Mouse (Mus musculus): ENCODE measurements around the gene Zbtb17. TPM values are rescaled to one million over a fixed set of nuclear protein-coding genes. Genes with fewer than 3 reads are reported as not detected.
A peak's percentile ranks its signal among the peaks of the same experiment; 100 is the strongest.

The Zbtb17 gene
- total RNA-seq, 2 experiments from 2014 or later = 42.1 to 43.3 TPM

DNA sequence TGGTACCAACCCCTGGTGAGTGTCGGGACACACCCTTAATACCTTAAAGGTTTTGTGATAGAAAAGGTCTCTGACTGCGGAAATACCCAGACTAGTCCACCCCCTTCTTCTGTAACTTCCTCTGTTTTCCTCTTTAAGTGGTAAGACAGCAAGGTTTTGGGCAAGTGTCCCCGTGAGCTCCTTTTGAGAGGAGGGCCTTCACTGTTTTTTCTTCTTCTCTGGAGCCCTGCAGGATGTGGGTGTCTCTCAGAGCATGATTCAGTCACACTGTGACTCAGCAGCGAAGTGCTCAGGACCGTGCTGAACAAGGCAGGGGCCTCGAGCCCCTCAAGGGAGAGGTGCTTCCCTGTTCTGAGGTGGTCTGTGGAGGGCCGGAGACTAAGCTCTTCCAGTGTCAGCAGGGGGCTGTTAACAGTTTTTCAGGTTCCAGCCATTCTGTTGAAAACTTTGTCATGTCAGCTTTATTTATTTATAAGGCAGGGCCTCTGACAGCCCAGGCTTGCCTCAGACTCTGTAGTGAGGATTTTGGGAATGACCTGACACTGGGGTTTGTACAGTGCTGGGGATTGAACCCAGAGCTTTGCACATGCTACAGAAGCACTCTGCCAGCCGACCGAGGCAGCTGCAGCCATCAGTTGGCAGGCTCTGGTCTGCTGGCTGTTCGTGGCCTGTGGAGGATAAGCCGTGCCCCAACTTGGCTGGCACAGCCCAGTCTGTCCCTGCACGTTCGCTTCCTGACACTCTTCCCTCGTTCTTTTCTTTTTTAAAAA, 10.3 kb downstream of the Zbtb17 start:
- intact Hi-C loops (cut with DNase I) = no loop called here
- DNase-seq (ENCODE audit: low spot score in 2 of 2) = peak in 1 of 2 experiments; percentile 83

DNA sequence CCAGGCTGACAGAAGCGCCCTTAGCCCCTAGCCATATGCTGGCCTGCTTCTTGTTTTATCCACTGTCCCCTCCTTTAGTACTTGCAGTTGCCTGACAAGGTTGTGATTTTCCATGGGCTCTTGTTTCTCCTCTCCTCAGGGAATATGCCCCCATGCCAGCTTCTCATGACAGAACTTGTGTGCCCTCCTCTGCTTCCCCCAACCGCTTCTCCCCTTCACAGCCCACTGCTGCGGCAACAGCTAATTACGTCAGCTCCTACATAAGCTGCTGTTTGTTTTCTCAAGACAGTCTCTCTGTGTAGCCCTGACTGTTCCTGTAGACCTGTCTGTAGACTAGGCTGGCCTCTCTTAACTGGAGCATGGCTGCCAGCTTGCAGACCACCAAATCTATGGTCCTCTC, 11.1 kb downstream of the Zbtb17 start:
- intact Hi-C loops (cut with DNase I) = no loop called here
- DNase-seq (ENCODE audit: low spot score in 2 of 2) = peak in 1 of 2 experiments; percentile 50

DNA sequence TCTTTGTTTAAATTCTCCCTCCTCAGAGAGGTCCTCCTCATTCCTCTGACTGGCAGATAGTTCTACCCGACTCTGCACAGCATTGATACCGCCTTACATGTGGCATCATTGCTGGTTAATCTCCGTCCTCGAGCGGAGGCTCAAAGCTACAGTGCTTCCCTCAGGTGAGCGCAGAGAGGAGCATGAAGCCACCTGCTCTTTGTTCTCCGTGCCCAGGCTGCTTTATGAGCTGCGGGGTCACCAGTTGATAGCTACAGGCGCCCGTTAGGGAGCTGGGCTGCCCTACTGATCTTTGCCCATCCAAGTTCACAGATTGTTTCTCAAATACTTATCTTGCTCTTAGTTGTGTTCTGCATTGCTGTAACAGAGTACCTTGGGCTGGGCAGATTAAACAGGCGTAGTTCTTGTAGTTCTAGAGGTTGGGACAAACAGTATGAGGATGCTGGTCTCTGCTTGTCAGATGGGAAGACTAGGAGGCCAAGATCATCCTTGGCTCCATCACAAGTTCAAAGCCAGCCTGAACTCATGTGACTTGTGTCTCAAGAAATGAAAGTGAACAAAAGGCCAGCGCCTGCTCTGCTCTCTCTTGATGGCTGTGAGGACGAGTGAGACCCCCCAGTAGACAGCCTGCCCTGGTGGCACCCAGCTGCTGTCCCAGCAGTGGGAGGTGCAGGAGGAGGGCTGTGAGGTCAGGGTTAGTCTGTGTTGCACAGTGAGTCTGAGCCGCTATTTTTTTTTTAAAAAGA, 11.9 kb downstream of the Zbtb17 start:
- intact Hi-C loops (cut with DNase I) = no loop called here
- DNase-seq (ENCODE audit: low spot score in 2 of 2) = no peak

DNA sequence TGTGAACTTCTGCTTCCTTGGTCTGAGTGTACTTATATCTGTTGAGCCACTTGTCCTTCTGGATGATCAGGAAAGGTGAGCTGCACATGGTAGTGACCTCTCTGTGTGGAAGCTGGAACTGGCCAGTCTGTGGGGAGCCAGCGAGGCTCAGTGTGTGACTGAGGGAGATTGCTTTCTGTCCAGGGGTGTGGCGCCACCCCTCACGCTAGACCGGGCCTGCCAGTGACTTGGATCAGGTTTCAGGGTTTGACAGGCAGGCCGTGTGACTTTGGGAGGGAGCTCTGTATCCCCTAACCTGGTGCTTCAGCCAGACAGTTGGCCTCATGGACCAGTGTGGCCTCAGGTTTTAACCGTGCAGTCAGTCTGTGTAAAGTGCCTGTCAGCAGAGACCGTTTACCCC, 13.8 kb downstream of the Zbtb17 start:
- DNase-seq (ENCODE audit: low spot score in 2 of 2) = no peak
- intact Hi-C loops (cut with DNase I) = no loop called here

DNA sequence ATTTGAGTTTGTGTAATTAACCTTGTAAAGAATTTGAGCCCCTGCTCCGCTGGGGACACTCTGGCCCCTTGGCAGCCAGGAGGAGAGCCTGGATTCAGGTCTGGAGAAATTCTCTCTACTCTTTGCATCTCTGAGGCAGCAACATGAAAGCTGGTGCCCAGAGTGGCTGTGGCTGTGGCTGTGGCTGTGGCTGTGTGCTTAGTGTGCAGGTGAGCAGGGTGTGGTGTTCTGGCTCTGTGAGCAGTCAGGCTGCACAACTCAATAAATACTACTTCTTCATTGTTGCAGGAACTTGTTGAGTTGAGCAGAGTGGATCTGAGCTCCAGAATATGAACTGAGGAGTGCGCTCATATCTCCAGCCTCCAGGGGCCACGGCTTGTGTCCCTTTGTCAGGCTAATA, 14.4 kb downstream of the Zbtb17 start:
- DNase-seq (ENCODE audit: low spot score in 2 of 2) = no peak
- intact Hi-C loops (cut with DNase I) = no loop called here

DNA sequence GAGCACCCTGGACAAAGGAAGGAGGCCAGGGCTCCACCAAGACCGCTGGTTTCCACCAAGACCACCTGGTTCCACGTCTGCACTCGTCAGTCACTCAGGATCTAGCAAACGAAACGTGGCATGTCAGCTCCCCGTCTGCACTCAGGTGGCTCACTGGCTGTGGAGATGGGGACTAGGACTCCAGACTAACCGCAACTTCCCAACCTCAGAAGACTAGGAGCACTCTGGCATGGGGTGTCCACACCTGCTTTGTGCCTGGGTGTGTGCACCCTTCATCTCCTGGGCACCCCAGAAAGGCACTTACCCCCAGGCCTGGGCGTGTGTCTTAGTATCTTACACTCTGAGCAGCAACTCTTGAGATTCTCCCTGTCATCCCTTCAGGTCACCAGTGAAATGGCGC, 15.3 kb downstream of the Zbtb17 start:
- intact Hi-C loops (cut with DNase I) = no loop called here
- no peak for DNase-seq (ENCODE audit: low spot score in 2 of 2)

DNA sequence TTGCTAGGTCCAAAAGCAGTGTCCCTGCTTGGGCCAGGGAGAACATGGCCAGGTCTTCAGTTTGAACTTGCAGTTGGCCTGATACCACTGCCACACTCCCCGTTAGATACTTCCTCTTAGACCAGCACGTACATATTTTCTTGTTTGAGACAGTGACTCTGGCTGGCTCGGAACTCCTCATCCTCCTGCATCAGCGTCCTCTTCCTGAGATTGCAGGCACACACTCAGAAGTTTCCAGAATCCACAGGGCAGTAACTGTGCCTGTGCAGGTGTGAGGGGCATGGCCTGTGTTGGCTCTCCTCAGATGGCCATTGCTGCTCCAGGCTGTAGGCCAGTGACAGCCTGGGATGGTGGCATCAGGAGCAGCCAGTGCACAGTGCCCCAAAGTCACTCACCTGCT, 16.0 kb downstream of the Zbtb17 start:
- intact Hi-C loops (cut with DNase I) = no loop called here
- no peak for DNase-seq (ENCODE audit: low spot score in 2 of 2)

DNA sequence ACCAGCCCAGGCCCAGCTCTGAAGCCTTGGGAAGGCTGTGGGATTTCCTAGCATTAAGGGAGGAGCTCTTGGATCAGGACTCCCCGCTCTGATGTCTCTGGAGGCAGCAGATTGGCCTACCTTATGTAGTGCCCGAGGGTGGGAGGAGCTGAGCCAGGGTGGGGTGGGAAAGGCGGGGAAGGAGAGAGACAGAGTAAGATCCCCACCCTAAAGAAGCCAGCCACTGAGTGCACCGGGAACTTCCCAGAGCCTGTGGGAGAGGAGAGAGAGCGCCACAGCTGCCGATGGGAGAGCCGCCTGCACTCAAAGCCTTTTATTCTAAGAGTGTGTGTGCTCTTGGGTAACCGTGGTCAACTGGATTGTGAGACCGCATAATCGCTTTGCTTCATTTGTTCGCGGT, 16.6 kb downstream of the Zbtb17 start:
- intact Hi-C loops (cut with DNase I) = no loop called here
- no peak for DNase-seq (ENCODE audit: low spot score in 2 of 2)

DNA sequence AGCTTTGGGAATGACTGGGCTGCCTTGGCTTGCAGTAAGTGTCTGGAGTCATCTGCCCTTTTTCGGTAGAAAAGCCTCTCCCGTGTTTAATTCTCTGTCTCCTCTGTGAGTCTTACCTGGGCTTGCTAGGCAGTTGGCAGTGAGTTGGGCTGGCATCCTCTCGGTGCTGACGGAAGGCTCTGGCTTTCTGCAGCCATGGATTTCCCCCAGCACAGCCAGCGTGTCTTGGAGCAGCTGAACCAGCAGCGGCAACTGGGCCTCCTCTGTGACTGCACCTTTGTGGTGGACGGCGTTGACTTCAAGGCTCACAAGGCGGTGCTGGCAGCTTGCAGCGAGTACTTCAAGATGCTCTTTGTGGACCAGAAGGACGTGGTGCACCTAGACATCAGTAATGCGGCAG, 17.1 kb downstream of the Zbtb17 start:
- intact Hi-C loops (cut with DNase I) = no loop called here
- no peak for DNase-seq (ENCODE audit: low spot score in 2 of 2)

DNA sequence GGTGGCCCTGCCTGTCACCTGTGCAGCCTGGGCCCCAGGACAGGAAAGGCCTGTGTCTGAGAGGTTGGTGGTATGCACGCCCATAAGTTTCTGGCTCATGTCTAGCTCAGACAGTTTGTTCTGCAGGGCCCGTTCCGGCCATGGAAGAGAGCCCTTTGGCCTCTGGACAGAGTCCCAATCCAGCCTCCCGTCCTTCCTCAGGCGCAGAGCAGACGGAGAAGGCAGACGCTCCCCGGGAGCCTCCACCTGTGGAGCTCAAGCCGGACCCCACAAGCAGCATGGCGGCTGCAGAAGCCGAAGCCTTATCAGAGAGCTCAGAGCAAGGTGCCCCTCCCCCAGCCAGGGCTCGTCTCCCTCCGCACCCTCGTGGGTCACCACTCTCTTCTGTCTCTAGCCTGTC, 19.0 kb downstream of the Zbtb17 start:
- no peak for DNase-seq (ENCODE audit: low spot score in 2 of 2)
- intact Hi-C loops (cut with DNase I) = no loop called here

DNA sequence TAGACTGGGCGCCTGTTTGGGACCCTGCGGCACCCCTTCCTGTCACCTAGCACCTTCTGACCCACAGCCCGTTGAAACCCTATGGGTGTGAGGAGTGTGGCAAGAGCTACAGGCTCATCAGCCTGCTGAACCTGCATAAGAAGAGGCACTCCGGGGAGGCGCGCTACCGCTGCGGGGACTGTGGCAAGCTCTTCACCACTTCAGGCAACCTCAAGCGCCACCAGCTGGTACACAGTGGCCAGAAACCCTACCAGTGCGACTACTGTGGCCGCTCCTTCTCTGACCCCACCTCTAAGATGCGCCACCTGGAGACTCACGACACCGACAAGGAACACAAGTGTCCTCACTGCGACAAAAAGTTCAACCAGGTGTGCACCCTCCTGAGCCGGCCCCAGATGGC, 20.3 kb downstream of the Zbtb17 start:
- intact Hi-C loops (cut with DNase I) = no loop called here
- no peak for DNase-seq (ENCODE audit: low spot score in 2 of 2)

DNA sequence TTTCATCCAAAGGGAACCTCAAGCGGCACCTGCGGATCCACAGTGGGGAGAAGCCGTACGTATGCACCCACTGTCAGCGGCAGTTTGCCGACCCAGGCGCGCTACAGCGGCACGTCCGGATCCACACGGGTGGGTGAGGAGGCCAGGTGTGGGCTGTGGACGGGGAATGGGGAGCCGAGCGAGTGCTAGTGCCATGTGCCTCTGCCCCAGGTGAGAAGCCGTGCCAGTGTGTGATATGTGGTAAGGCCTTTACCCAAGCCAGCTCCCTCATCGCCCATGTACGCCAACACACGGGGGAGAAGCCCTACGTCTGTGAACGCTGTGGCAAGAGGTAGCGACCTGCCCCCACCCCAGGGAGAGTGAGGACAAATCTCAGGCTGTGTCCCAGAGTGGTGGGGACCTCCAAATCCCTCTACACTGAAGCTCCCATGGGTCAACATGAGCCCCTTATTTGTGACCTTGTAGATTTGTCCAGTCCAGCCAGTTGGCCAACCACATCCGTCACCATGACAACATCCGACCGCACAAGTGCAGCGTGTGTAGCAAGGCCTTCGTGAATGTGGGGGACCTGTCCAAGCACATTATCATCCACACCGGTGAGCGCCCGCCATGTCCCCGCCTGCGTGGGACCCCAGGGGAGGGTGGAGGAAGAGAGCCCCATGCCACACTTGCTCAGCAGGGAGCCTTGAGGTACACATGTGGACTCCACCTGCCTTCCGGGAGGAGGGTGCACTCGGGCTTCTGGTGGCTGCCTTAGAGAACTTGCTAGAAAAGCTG, 21.2 kb downstream of the Zbtb17 start:
- intact Hi-C loops (cut with DNase I) = no loop called here
- no peak for DNase-seq (ENCODE audit: low spot score in 2 of 2)

DNA sequence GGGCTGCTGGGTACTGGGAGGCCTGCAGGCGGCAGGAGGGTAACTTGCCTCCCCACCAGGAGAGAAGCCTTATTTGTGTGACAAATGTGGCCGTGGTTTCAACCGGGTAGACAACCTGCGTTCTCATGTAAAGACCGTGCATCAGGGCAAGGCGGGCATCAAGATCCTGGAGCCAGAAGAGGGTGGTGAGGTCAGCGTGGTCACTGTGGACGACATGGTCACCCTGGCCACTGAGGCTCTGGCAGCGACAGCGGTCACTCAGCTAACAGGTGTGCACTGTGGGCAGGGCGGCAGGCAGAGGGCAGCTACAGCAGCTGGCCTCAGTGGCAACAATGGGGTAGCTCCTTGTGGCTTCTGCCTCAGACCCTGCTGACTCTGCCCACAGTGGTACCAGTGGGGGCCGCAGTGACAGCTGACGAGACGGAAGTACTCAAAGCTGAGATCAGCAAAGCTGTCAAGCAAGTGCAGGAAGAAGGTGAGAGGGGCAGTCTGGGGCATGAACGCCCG, 21.9 kb downstream of the Zbtb17 start:
- no peak for DNase-seq (ENCODE audit: low spot score in 2 of 2)
- intact Hi-C loops (cut with DNase I) = no loop called here

DNA sequence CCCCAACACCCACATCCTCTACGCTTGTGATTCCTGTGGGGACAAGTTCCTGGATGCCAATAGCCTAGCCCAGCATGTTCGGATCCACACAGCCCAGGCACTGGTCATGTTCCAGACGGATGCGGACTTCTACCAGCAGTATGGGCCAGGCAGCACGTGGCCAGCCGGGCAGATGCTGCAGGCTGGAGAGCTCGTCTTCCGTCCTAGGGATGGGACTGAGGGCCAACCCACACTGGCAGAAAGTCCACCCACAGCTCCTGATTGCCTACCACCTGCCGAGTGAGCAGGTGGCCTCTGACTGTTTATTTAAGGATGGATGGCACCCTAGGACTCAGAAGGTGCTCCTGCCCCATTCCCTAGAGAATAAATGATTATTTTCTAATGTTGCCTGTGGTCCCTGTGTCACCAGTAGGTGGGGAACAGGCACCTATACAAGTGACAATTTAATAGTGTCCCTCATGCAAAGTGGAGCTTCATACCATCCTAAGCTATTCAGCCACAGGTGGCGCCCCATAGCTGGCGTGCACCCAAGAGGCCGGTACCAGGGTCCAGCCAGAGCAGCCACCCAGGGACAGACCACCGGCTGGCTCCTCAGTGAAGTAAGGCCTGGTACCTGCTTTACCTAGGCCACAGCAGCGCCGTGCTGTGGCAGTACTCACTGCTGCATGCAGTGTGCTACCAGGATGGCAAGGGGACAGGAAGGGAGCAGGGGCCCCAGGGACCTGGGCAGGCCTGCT, 22.6 kb downstream of the Zbtb17 start:
- intact Hi-C loops (cut with DNase I) = no loop called here
- DNase-seq (ENCODE audit: low spot score in 2 of 2) = no peak

DNA sequence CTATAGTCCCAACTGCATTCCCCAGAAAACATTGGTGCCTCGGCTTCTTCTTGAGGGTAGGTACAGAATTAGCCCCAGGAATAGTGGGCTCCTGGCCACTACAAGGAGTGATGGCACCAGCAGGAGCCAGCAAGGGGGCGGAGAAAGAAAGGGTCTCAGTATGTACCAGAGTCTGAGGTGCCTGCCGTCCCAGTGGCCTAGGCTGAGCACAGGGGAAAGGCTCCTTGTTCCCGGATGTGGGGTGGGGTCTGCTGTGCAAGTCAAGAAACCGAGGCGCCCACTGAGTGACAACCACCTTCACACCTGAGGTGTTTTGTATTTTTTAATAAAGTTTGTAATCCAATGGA, 23.1 kb downstream of the Zbtb17 start:
- intact Hi-C loops (cut with DNase I) = no loop called here
- DNase-seq (ENCODE audit: low spot score in 2 of 2) = no peak

DNA sequence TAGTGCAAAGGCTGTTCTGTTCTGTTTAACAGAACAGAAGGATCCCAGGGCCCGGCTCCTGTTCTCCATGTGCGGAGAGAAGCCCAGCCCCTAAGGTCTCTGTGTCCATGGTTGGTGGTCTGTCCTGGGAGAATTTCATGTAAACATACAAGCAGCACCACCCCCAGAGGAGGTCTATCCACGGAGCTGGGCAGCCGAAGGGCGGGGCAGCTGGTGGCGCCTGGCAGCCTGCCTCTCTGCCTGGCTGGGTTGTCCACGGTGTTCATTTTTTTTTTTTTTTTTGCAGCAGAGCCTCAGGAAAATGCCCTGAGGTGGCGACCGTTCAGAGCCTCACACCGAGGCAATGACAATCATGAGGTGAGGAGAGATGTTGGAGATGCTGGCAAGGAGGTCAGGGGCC, 24.1 kb downstream of the Zbtb17 start:
- DNase-seq (ENCODE audit: low spot score in 2 of 2) = no peak
- intact Hi-C loops (cut with DNase I) = no loop called here

DNA sequence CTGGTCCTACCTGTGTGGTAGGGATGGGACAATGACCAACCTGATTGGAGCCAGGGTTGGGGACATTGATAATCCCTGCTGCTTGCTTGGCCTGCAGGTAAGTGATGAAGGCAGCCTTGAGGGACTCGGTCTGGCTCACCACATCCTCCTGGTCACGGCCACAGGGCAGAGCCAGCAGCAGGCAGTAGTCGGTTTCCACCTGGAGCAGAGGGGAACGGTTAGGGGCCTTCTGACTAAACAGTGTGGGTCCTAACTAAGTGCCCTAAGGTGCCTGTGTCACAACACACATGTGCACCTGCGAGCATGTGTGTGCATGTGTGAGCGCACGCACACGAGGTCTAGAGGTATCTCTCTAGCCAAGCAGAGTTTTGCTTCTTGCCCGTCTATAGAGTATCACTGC, 24.9 kb downstream of the Zbtb17 start:
- DNase-seq (ENCODE audit: low spot score in 2 of 2) = no peak
- intact Hi-C loops (cut with DNase I) = no loop called here

DNA sequence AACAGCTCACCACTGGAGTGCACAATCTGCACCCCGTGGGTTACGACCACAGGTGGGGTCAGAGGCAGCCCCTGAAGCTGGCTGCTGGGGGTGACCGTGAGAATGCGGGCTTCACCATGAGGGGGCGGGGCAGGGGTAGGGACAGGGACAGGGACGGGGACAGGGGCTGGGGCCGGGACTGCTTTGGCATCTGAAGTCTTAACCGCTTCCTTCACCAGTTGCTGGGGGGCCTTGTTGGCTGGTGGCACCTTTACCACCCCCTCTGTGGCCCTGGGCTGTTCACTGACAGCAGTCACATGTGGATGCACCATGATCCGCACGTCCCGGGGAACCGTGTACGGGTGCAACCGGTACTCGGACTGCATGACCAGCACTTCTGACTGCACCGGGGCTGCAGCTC, 27.0 kb downstream of the Zbtb17 start:
- intact Hi-C loops (cut with DNase I) = no loop called here
- no peak for DNase-seq (ENCODE audit: low spot score in 2 of 2)

DNA sequence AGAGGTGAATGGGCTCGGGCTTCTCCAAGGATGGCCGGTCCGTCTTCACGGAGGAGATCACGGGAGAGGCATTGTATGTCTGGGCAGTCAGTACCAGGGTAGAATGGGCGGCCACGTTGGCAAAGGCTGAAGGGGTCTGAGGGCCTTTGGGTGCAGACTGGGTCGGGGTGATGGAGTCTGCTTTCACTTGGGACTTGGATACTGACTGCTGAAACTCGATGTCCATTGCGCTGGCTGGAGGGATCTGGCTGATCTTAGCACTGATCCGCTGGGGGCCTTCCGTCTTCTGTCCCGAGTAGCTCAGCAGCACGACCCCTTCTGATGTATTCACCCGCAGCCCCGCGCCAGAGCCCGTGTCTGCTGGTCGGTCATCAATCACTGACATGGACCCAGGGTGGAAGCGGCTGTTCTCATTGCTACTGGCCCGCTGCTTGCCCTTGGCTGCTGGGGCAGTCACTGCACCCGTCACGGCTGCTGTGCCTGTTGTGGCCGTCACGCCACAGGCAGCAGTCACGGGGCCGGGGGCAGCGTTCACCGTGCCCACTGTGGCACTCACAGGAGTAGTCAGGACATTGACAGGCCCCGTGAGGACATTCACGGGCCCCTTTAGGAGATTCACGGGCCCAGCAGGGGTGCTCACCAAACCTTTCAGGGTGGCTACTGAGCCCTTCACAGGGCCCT, 28.3 kb downstream of the Zbtb17 start:
- DNase-seq (ENCODE audit: low spot score in 2 of 2) = no peak

More for the DNA sequence above, 28.3 kb downstream of the Zbtb17 start:
- intact Hi-C loops (cut with DNase I) = no loop called here

Data from left cerebral cortex, postnatal 25 days (tissue).